Mouse (Mus musculus) right cerebral cortex, adult 2 months (tissue): ENCODE results near the gene B2m.
A peak's percentile ranks its signal among the peaks of the same experiment; 100 is the strongest.

Source experiments
- DNase-seq, 2 experiments: peaks; one replicate each; pipeline ENCODE4 v3.0.0; 2021 to 2022; ENCODE audit warnings: low spot score in 2 of 2

B2m gene

GRCm38 (mm10) chr2:122194509-122194929 is 47.0 kb downstream of the B2m start:
- DNase-seq, result peak in 1 of 2 experiments; percentile 11

GRCm38 (mm10) chr2:122201501-122201900 is 54.0 kb downstream of the B2m start:
- no peak for DNase-seq
